Mouse (Mus musculus): ENCODE measurements around the gene Twistnb.

Twistnb gene

DNA sequence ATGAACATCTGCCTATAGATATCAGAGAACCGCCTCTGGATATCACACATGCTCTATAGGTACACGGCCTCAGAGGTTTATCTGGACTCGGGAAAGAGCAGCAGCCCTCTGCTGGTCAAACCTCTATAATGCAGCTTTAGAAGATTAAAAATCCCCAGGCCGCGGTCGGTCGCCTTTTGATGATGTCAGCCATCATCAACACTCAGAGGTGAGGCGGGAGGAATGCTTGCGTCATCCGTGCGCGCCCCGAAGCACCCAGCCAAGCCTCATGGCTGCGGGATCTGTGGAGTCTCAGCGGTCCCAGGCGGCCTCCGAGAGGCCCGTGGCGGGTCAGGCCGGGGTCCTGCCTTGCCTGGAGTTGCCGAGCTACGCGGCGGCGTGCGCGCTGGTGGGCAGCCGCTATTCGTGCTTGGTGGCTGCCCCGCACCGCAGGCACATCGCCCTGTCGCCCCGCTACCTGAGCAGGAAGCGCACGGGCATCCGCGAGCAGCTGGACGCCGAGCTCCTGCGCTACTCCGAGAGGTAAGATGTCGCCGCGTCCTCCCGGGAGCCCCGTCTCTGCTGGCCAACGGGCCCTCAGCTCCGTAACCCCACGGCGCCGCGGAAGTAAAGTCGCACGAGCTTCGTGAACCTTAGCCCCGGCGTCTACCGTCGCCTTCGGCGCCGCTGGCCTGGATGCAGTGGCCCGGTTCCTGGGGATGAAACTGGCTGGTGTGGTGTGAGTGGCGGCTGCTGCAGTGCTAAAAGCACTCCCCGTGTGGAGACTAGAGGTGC is at the start of gene Twistnb:
TSS of gene Twistnb (plus strand) at position 249 of the 774 bp plus-strand sequence.
- DNase-seq (ENCODE audit: low spot score in 2 of 2) = peak; percentile 96 to 98

DNA sequence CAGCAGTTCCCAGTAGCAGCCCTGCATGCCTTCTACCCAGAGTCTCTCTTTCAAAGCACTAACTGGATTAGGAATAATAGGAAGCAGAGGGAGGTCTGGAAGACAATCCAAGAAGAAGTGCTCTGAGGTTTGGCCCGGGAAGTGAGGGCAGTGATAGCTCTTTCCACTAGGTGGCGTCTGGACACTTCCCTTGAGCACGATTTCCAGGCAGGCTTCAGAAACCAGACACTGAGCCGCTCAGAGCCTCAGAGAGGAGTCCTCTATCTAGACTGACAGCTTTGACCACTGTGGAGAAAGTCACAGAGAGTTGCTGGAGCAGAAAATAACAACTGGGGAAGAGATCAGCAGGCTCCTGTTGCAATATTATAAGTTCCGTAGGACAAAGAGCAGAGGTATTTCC is 40.6 kb upstream of the Twistnb start:
- peak; percentile 51 to 73 for DNase-seq (ENCODE audit: low spot score in 2 of 2)

DNA sequence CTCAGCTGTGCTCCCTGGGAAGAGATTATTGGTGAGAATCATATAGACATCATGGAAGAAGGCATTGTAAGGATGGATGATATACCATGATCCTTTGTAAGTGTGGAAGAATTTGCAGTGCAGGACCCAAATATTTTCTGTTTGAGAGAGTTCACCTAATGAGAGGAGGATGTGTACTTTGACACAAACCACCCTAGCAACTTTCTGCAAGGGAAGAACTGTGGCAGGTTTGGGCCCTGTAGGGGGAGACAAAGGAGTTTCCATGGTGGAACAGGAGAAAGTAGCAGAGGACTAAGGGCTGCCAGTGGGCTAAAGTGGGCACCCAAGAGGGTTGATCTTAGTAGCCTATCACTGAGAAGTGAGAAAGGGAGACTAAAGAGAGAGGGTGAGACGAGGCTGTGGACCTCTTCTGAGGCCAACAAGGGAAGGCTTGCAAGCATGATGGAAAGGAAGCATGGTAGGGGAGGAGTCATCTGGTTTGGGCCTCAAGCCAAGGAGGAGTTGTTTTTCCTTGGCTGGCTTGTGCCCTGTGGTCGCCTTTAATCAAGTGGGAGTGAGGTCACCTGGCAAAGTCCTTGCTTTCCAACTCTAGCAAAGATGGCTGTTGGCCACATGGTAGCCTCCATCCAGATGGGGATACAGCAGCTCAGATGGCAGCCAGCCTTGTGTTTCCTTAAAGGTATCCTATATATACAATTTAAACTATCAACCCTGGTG is 38.4 kb upstream of the Twistnb start:
- no peak for DNase-seq (ENCODE audit: low spot score in 2 of 2)

DNA sequence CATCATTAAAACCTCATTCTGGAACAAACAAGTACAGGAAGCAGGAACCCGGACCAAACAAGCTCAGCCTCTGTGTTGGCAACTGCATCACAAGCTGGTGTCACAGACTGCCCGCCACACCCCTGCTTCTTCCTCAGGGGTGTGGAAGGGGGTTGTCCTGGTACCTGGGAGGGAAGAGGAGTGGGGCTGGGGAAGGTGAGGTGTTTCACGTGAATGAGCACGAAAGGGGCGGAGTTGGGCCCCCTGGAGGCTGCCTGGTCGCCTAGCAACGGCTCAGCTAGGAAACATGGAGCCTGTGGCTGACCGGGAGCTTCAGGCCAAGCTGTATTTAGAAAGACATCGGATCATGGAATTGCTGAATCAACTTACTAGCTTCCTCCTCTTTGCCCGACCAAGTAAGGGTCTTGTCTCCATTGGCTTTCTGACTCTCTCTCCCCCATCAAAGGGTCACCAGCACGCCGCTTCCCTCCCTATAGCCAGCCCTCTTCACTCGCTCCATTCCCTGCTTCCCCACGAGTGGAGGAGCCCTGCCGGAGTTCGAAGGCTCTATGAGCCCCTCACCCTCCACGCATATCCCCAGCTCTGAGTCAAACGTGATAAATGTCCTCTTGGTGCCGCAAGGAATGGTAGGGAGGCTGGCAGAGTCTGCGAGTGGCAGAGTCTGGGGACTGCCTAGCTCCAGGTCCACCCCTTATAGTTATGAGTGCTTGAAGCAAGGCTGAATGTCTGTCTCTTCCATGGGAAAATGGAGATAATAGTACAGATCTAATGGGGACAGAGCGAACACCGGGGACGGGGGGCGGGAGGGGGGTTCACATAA is 34.4 kb upstream of the Twistnb start, which contains the start of gene Efcab10:
TSS of gene Efcab10 (plus strand) at position 51 of the 820 bp plus-strand sequence.
- DNase-seq (ENCODE audit: low spot score in 2 of 2) = peak in 1 of 2 experiments; percentile 40

DNA sequence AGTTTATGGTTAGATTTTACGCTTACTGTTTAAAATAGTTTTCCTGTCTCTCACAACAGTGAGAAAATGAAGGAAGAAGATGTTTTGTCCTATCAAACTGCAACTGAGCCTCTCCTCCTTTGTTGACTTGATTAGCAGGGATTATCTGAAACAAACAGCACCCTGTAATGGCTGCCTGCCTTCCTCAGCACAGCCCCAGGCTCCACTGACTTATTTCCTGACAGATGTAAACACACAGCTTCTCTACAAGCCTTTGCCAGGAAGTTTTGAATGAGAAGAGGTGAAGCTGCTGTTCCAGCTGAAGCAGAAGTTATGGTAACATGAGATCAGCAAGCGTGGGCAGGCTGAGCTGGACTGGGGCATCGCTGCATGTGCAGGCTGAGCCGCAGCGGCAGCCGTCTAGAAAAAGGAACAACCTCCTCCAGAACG is 26.2 kb upstream of the Twistnb start:
- no peak for DNase-seq (ENCODE audit: low spot score in 2 of 2)

DNA sequence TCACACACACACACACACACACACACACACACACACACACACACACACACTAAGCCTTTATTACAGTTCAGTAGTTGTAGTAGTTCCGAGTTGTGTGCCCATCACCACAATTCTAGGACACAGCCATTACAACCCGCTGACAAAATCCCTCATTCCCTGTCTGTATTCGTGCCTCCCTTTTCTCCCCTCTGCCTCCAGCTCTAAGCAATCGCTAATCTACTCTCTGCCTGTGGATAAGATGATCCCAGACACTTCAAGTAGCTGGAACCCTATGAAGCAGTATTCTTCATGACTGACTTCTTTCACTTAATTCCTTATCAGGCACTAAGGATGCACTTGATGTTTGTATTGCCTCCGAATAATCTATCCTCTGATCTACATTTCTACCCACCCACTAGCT is 24.4 kb upstream of the Twistnb start:
- no peak for DNase-seq (ENCODE audit: low spot score in 2 of 2)

DNA sequence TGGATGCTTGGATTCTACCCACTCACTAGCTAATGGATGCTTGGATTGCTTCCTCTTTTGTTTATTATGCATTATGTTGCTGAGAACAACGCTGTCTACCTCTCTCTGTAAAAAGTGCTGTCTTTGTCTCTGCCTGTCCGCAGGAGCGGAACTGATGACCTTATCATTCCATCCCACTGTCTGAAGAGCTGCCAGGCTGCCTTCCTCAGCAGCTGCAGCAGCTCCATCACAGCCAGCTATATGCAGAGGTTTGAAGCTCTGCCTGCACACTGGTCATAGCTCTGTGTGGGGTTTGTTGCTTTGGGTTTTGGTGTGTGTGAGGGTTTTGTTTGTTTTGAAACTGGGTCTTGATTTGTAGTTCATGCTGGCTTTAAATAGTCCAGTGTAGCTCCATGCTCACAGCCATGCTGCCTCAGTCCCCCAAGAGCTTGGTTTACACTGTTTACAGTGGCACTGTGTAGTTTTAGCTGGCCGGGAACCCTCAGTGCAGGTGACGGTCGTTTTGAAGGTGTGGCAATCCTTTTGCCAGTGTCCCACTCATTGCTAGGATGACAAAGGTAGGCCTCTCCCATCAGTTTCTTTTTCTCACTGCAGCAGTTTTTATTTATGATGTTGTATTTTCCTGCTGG is 23.9 kb upstream of the Twistnb start:
- no peak for DNase-seq (ENCODE audit: low spot score in 2 of 2)

DNA sequence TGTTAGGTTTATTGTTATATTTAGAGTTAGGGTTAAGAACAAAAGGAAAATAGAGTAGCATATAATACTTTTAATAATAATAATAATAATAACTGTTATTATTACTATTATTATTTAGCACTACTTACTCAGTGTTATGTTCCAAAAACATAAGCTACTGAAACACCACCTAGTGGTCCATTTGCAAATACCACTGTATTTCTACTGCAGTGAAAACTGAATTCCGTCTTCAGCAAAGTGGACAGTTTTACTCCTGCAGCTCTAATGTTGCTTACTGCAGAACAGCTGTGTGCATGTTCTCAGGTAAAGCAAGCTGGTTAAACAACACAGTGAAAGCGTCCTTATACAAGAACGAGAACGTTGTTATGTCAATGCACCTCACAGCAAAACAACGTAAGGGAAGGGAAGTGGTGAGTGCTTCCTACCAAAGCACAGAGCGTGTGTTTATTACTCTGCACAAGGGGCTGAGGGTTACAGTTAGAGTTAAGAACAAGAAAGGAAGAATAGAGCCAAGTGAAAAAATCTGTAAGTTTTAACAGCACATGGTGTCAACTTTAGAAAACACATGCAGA is 17.8 kb upstream of the Twistnb start:
- DNase-seq (ENCODE audit: low spot score in 2 of 2) = no peak

DNA sequence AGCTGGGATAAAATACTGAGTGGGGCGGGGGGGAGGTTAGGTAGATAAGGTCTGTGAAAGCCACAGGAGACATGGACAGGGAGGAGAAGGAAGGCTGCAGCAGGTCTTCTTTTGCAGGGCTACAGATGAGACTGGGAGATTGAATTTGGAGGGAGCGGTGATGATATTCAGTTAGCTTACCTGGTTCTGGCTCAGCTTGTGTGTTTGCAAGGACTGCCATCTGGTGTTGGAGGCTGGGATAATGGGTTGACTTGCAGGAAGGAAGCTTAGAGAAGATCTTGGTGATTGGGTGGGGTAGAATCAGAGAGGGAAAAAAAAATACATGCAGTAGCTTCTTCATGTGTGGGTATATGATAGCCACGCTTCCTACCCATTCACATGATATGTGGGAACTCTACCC is 5.1 kb upstream of the Twistnb start:
- DNase-seq (ENCODE audit: low spot score in 2 of 2) = peak; percentile 41 to 58

DNA sequence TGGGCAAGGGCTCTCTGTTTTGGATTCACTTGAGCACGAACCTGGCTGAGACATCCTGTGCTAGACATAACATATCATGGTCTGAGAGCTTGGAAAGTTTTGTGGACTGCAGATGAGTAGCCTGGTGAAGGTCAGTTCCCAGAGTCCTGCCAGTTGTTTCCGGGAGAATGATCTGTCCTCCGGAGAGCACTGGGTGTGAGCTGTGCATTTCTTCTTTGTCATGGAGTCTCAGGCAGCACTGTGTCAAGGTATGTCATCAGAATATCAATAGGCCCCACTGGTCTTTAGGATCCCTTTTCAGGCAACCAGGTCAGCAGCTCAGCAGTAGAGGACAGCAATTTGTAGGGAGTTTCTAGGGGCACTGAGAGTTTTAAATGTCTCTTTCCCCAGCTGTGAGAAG is 2.1 kb upstream of the Twistnb start:
- no peak for DNase-seq (ENCODE audit: low spot score in 2 of 2)

DNA sequence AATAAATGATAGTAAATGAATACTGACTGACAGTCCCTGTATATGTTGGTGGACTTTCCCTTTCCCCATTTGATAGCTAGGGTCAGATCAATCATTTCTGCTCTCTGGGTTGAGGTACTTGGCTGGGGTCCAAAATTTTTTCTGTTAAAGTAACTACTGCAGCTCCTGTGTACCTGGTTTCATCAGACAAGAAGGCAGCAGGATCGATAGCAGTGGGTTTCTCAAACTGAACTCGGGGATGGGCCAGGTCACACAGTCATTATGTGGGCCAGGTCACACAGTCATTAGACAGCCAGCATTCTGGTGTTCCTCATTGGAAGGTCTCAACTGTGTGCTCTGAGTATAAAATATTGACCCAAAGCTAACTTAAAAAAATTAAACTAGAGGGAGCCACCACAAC is 1.7 kb upstream of the Twistnb start:
- DNase-seq (ENCODE audit: low spot score in 2 of 2) = no peak

DNA sequence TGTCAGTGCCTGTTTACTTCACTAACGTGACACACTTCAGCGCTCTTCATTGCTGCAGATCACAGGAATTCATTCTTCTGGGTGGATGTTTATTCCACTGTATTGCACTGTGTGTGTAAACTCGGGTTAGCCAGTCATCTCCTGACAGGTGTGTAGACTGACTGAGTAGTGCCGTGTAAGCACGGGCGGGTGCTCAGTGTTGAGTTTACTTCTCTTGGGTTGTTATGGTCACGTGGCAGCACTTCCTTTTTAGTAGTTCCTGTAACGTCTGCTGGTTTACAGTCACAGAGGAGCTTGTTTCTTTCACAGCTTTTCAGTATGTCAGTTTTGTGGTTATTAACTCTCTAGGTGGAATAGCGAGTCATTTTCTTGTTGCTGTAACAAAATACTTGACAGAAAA is 4.4 kb downstream of the Twistnb start:
- no peak for DNase-seq (ENCODE audit: low spot score in 2 of 2)

DNA sequence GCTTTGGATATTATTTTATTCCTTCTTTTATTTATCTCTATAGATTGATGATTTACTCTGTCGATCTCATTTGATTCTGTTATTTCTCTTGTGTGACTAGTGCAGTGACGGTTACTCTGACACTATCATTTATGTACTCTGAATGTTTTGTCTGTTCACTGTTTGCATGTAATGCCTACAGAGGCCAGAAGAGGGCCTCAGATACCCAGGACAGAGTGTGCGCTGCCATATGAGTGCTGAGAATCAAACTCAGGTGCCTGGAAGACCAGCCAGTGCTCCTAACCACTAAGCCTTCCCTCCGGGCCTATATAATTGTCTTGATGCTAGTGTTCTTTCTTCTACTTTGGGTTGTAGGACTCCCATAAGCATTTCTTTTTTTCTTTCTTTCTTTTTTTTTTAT is 5.3 kb downstream of the Twistnb start:
- no peak for DNase-seq (ENCODE audit: low spot score in 2 of 2)

DNA sequence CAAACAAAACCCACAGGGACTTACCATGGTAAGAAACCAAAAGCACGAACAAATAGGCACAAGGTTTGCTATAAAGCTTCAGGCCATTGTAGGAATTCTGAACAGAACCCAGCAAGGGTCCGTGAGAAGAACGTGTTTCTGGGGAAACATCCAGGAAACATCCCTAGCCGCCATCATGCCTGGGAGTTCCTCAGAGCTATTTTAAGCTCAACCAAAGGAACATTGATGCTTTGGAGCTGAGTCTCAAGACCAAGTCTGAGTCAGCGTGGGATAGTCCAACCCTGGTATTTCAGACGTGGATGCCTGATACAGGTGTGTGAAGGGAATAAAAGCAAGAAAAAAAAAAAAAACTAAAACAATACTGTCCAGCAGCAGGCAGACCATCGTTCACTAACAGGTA is 26.0 kb downstream of the Twistnb start:
- DNase-seq (ENCODE audit: low spot score in 2 of 2) = no peak

DNA sequence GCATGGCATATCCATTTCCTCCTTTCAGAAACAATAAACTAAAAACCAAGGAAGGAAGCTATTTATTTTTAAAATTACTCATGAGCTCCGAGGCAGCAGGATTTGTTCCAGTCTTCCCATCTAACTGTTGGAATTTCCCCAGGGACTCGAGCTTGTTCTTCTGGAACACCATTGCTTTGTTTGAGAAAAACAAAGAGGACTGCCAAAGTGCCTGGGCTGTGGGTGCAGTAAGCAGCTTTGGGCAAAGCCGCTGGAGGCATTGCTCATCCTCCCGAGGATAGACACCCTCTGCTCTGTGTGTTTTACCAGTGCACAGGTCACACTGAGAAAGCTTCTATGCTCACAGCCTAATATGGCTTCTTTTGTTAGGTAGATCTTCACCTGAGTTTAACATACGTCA is 26.8 kb downstream of the Twistnb start:
- no peak for DNase-seq (ENCODE audit: low spot score in 2 of 2)

DNA sequence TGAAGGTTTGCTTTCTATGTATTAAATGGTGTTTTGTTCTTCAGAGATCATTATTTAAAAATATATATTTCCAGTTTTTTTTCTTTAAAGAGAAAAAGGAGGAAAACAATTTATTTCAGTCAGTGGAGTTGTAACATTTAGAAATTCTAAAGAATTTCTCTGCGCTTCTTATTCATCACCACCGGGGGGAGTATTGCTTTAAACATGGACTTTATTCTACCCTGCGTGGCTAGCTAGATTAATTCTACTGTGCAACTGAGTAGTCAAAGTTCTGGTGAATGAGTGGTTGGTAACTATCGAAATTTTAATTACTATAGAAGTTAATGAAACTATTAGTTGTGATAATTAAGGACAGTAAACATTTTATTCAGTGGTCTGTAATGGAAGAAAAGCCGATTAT is 51.5 kb downstream of the Twistnb start:
- no peak for DNase-seq (ENCODE audit: low spot score in 2 of 2)

DNA sequence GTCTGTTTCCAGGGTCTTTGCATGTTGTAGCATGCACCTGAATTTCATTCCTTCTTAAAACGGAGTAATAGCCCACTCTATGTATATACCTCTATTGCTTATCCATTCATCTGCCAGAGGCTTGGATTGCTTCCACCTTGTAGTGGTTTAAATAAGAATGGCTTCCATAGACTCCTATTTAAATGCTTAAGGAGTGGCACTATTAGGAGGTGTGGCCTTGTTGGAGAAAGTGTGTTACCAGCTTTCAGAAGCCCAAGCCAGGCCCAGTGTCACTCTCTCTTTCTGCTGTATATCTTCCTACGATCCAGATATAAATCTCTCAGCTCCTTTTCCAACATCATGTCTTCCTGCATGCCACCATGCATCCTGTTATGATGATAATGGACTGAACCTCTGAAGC is 53.5 kb downstream of the Twistnb start:
- DNase-seq (ENCODE audit: low spot score in 2 of 2) = no peak

Measured in cerebellum, postnatal 4 days (tissue).